Mouse (Mus musculus) liver, embryonic 15.5 days (tissue): ENCODE results near the gene Sprr2a2. TPM values are rescaled to one million over a fixed set of nuclear protein-coding genes. Genes with fewer than 3 reads are reported as not detected.
A peak's percentile ranks its signal among the peaks of the same experiment; 100 is the strongest.
"Not testable (repeated sequence)": the region's sequence is repeated elsewhere in the genome, so short reads cannot be mapped to it uniquely, and the experiment has no call there.

Experiments used
- ATAC-seq: fragments of 200-750 bp; cut with Nextera tagmentation; 2 replicates; pipeline ENCODE4 v1.8.0; 2017; ENCODE audit warnings: moderate number of reproducible peaks, mild to moderate bottlenecking, moderate library complexity; ENCODE audit not compliant: insufficient read depth
- H3K27ac ChIP-seq: fragments of 300-500 bp; sonication (generic); replicated peaks from 2 replicates; pipeline ENCODE4 v1.5.1; 2015; ENCODE audit warnings: mild to moderate bottlenecking, inconsistent platforms
- H3K27me3 ChIP-seq: fragments of 300-500 bp; sonication (generic); 2 replicates; pipeline ENCODE4 v1.6.1; 2015; ENCODE audit warnings: mild to moderate bottlenecking, inconsistent platforms
- H3K36me3 ChIP-seq: fragments of 300-500 bp; sonication (generic); replicated peaks from 2 replicates; pipeline ENCODE4 v1.6.1; 2015; ENCODE audit warnings: moderate library complexity, mild to moderate bottlenecking, inconsistent platforms
- H3K4me1 ChIP-seq: fragments of 300-500 bp; sonication (generic); replicated peaks from 2 replicates; pipeline ENCODE4 v1.6.1; 2015; ENCODE audit warnings: inconsistent platforms
- H3K4me2 ChIP-seq: fragments of 300-500 bp; sonication (generic); 2 replicates; pipeline ENCODE4 v1.6.1; 2015; ENCODE audit warnings: moderate library complexity, mild to moderate bottlenecking, inconsistent platforms
- H3K4me3 ChIP-seq: fragments of 300-500 bp; sonication (generic); replicated peaks from 2 replicates; pipeline ENCODE4 v1.5.1; 2015; ENCODE audit warnings: mild to moderate bottlenecking, inconsistent platforms
- H3K9ac ChIP-seq: fragments of 300-500 bp; sonication (generic); 2 replicates; pipeline ENCODE4 v1.6.1; 2015; ENCODE audit warnings: moderate library complexity, mild to moderate bottlenecking, inconsistent platforms
- H3K9me3 ChIP-seq: fragments of 300-500 bp; sonication (generic); replicated peaks from 2 replicates; pipeline ENCODE4 v1.6.1; 2016; ENCODE audit warnings: inconsistent platforms
- WGBS: fragments of 180-500 bp; shearing (Covaris S2); methylation state at CpG from one replicate; pipeline ENCODE4 v1.1.7; 2015; ENCODE audit warnings: mixed read lengths; ENCODE audit not compliant: insufficient replicate concordance; 5-methylcytosine and 5-hydroxymethylcytosine counted together
- polyA plus RNA-seq: library from polyadenylated mRNA; unstranded; fragments of >200 nt; fragmentation: Nextera tagmentation; extraction: Ambion mirVana; gene quantifications from 2 replicates; pipeline ENCODE4 v1.2.1, GENCODE M21; 2015

Sprr2a2 gene
- 0.30 and 0.44 TPM in 2 replicates for polyA plus RNA-seq

GRCm38 (mm10) chr3:92215569-92215968, at the start of gene Sprr2a2, which contains the start of gene Sprr2a1:
Gene Sprr2a2 (plus strand): TSS chr3:92215920.
Gene Sprr2a1 (plus strand): TSS chr3:92215799.
- H3K4me3 ChIP-seq, H3K9me3 ChIP-seq, H3K9ac ChIP-seq, ATAC-seq, H3K27ac ChIP-seq, H3K36me3 ChIP-seq, H3K27me3 ChIP-seq, H3K4me2 ChIP-seq, H3K4me1 ChIP-seq: not testable (repeated sequence)
- WGBS: no CpG with 5 or more reads among the region's 2 CpGs

GRCm38 (mm10) chr3:92169847-92170246, 45.9 kb upstream of the Sprr2a2 start:
- Histone ChIP-seq H3K9me3 (no peaks in the 10 kb centered on the region), H3K4me2 (no peak overlapping the region), H3K9ac (no peak overlapping the region), H3K27me3 (no peaks in the 10 kb centered on the region), H3K4me3 (no peak overlapping the region), H3K27ac (no peak overlapping the region), H3K4me1 (no peaks in the 10 kb centered on the region), H3K36me3 (no peaks in the 10 kb centered on the region)
- no peak for ATAC-seq
- 61% methylated on average over 3 of the region's 3 CpGs for WGBS

- no peaks in the 10 kb centered on the region for H3K9me3 ChIP-seq
- no peak overlapping the region for H3K27ac ChIP-seq
- no peak overlapping the region for H3K4me2 ChIP-seq
- no peaks in the 10 kb centered on the region for H3K36me3 ChIP-seq
- WGBS: 48% methylated on average over 1 of the region's 1 CpGs
- no peaks in the 10 kb centered on the region for H3K27me3 ChIP-seq
- H3K4me3 ChIP-seq: no peak overlapping the region
- no peak for ATAC-seq
- no peaks in the 10 kb centered on the region for H3K4me1 ChIP-seq
- H3K9ac ChIP-seq: no peak overlapping the region
Measured at GRCm38 (mm10) chr3:92176880-92177279, 38.8 kb upstream of the Sprr2a2 start.

GRCm38 (mm10) chr3:92195512-92196200, 20.1 kb upstream of the Sprr2a2 start:
- H3K9me3 ChIP-seq: no peaks in the 10 kb centered on the region
- H3K4me3 ChIP-seq: no peak overlapping the region
- no peaks in the 10 kb centered on the region for H3K27me3 ChIP-seq
- no peak overlapping the region for H3K4me2 ChIP-seq
- ATAC-seq: no peak
- no peaks in the 10 kb centered on the region for H3K4me1 ChIP-seq
- no peak overlapping the region for H3K27ac ChIP-seq
- H3K36me3 ChIP-seq: no peaks in the 10 kb centered on the region
- WGBS: 75% methylated on average over 6 of the region's 6 CpGs
- no peak overlapping the region for H3K9ac ChIP-seq

- ATAC-seq: 0 out of 2 replicates have a peak, but pooled peaks have one; percentile 49
- not testable (repeated sequence) for H3K4me3 ChIP-seq, H3K4me2 ChIP-seq, H3K27ac ChIP-seq, H3K27me3 ChIP-seq, H3K4me1 ChIP-seq, H3K36me3 ChIP-seq, H3K9ac ChIP-seq, H3K9me3 ChIP-seq
- WGBS: no CpG with 5 or more reads among the region's 16 CpGs
Measured at GRCm38 (mm10) chr3:92211133-92211925, 4.4 kb upstream of the Sprr2a2 start.

GRCm38 (mm10) chr3:92212059-92212458, 3.7 kb upstream of the Sprr2a2 start:
- H3K9ac ChIP-seq, H3K4me1 ChIP-seq, ATAC-seq, H3K4me3 ChIP-seq, H3K9me3 ChIP-seq, H3K4me2 ChIP-seq, H3K36me3 ChIP-seq, H3K27me3 ChIP-seq, H3K27ac ChIP-seq: not testable (repeated sequence)
- no CpG with 5 or more reads among the region's 1 CpGs for WGBS

- H3K4me3 ChIP-seq, H3K9me3 ChIP-seq, H3K36me3 ChIP-seq, ATAC-seq, H3K27me3 ChIP-seq, H3K27ac ChIP-seq, H3K4me2 ChIP-seq, H3K4me1 ChIP-seq, H3K9ac ChIP-seq: not testable (repeated sequence)
Measured at GRCm38 (mm10) chr3:92213651-92214050, 2.1 kb upstream of the Sprr2a2 start.

- no CpG with 5 or more reads among the region's 8 CpGs for WGBS
- not testable (repeated sequence) for H3K4me3 ChIP-seq, ATAC-seq
Measured at GRCm38 (mm10) chr3:92219031-92219430, 3.3 kb downstream of the Sprr2a2 start.

GRCm38 (mm10) chr3:92223708-92224107, 8.0 kb downstream of the Sprr2a2 start:
- H3K27me3 ChIP-seq, H3K9ac ChIP-seq, H3K4me2 ChIP-seq, H3K9me3 ChIP-seq, H3K36me3 ChIP-seq, H3K4me1 ChIP-seq, ATAC-seq, H3K27ac ChIP-seq, H3K4me3 ChIP-seq: not testable (repeated sequence)

More at GRCm38 (mm10) chr3:92219031-92219430, 3.3 kb downstream of the Sprr2a2 start:
- not testable (repeated sequence) for H3K36me3 ChIP-seq, H3K9me3 ChIP-seq, H3K4me2 ChIP-seq, H3K4me1 ChIP-seq, H3K9ac ChIP-seq, H3K27ac ChIP-seq, H3K27me3 ChIP-seq

- not testable (repeated sequence) for H3K36me3 ChIP-seq, H3K4me3 ChIP-seq, H3K27me3 ChIP-seq, H3K4me2 ChIP-seq, ATAC-seq, H3K9me3 ChIP-seq, H3K4me1 ChIP-seq, H3K9ac ChIP-seq, H3K27ac ChIP-seq
- 47% methylated on average over 3 of the region's 3 CpGs for WGBS
Measured at GRCm38 (mm10) chr3:92227410-92227809, 11.7 kb downstream of the Sprr2a2 start.

GRCm38 (mm10) chr3:92236463-92237189, 20.9 kb downstream of the Sprr2a2 start:
- not testable (repeated sequence) for H3K4me2 ChIP-seq, H3K36me3 ChIP-seq, H3K9ac ChIP-seq, H3K4me1 ChIP-seq, H3K27me3 ChIP-seq, H3K9me3 ChIP-seq, H3K4me3 ChIP-seq, H3K27ac ChIP-seq, ATAC-seq
- no CpG with 5 or more reads among the region's 5 CpGs for WGBS
